Mouse (Mus musculus) heart, embryonic 13.5 days (tissue): Measurements from ENCODE around the gene Ctsh. TPM values are rescaled to one million over a fixed set of nuclear protein-coding genes. Genes with fewer than 3 reads are reported as not detected.

Experiments
- ATAC-seq: fragments of 200-750 bp; cut with Nextera tagmentation; 2 replicates; pipeline ENCODE4 v1.8.0; 2017; ENCODE audit warnings: moderate TSS enrichment; ENCODE audit not compliant: insufficient number of reproducible peaks, low FRiP score, low TSS enrichment; ENCODE audit errors: extremely low read depth
- H3K27ac ChIP-seq: fragments of 300-500 bp; sonication (generic); replicated peaks from 2 replicates; pipeline ENCODE4 v1.5.1; 2015; ENCODE audit warnings: moderate library complexity, mild to moderate bottlenecking, inconsistent platforms
- H3K27me3 ChIP-seq: fragments of 300-500 bp; sonication (generic); replicated peaks from 2 replicates; pipeline ENCODE4 v1.6.1; 2015; ENCODE audit warnings: mild to moderate bottlenecking, inconsistent platforms
- H3K36me3 ChIP-seq: fragments of 300-500 bp; sonication (generic); 2 replicates; pipeline ENCODE4 v1.6.1; 2015; ENCODE audit warnings: mild to moderate bottlenecking, inconsistent platforms
- H3K4me1 ChIP-seq: fragments of 300-500 bp; sonication (generic); 2 replicates; pipeline ENCODE4 v1.6.1; 2015; ENCODE audit warnings: inconsistent platforms
- H3K4me2 ChIP-seq: fragments of 300-500 bp; sonication (generic); 2 replicates; pipeline ENCODE4 v1.6.1; 2015; ENCODE audit warnings: inconsistent platforms, mild to moderate bottlenecking, moderate library complexity
- H3K4me3 ChIP-seq: fragments of 300-500 bp; sonication (generic); 2 replicates; pipeline ENCODE4 v1.5.1; 2015; ENCODE audit warnings: moderate library complexity, mild to moderate bottlenecking, inconsistent platforms
- H3K9ac ChIP-seq: fragments of 300-500 bp; sonication (generic); 2 replicates; pipeline ENCODE4 v1.6.1; 2015; ENCODE audit warnings: inconsistent platforms, mild to moderate bottlenecking, moderate library complexity
- H3K9me3 ChIP-seq: fragments of 300-500 bp; sonication (generic); 2 replicates; pipeline ENCODE4 v1.6.1; 2016; ENCODE audit warnings: inconsistent platforms
- WGBS: fragments of 180-500 bp; shearing (Covaris S2); methylation state at CpG from one replicate; pipeline ENCODE4 v1.1.7; 2015; ENCODE audit warnings: mixed read lengths; 5-methylcytosine and 5-hydroxymethylcytosine counted together
- polyA plus RNA-seq: library from polyadenylated mRNA; unstranded; fragments of >200 nt; fragmentation: Nextera tagmentation; extraction: Ambion mirVana; gene quantifications from 2 replicates; pipeline ENCODE4 v1.2.1, GENCODE M21; 2015

Gene Ctsh
- polyA plus RNA-seq, 1 experiment from 2014 or later = 46.5 TPM

GRCm38 (mm10) chr9:90113151-90113550, 59.2 kb downstream of the Ctsh start:
- H3K27ac ChIP-seq = peak overlapping the region; percentile 98
- H3K27me3 ChIP-seq = peaks cover 5% of the 10 kb centered on the region
- H3K36me3 ChIP-seq = peaks cover 16% of the 10 kb centered on the region
- H3K9me3 ChIP-seq = no peaks in the 10 kb centered on the region
- peak overlapping the region; percentile 98 for H3K4me3 ChIP-seq
- peak overlapping the region; percentile 95 for H3K9ac ChIP-seq
- WGBS = 1% methylated on average over 13 of the region's 13 CpGs
- peaks cover 40% of the 10 kb centered on the region for H3K4me1 ChIP-seq
- peak overlapping the region; percentile 85 for H3K4me2 ChIP-seq
- no peak for ATAC-seq

- Histone ChIP-seq H3K27ac (peak overlapping the region; percentile 98), H3K27me3 (peaks cover 7% of the 10 kb centered on the region), H3K36me3 (peaks cover 9% of the 10 kb centered on the region), H3K9ac (peak overlapping the region; percentile 95), H3K9me3 (no peaks in the 10 kb centered on the region), H3K4me3 (peak overlapping the region; percentile 98), H3K4me1 (peaks cover 40% of the 10 kb centered on the region), H3K4me2 (peak overlapping the region; percentile 85)
- under 1% methylated on average over 80 of the region's 82 CpGs for WGBS
- peak; percentile 53 for ATAC-seq
Measured at GRCm38 (mm10) chr9:90113651-90114566, 60.0 kb downstream of the Ctsh start.

GRCm38 (mm10) chr9:90114567-90115307, 60.8 kb downstream of the Ctsh start, which contains the start of gene Morf4l1:
Morf4l1 (minus strand) TSS chr9:90114774.
- Histone ChIP-seq H3K36me3 (peaks cover under 1% of the 10 kb centered on the region; the same call in 1 of the 2 replicates), H3K4me2 (peak within 1 kb of the TSS; percentile 85), H3K4me3 (peak within 1 kb of the TSS; percentile 98), H3K4me1 (peaks cover 33% of the 10 kb centered on the region), H3K9me3 (no peaks in the 10 kb centered on the region), H3K27me3 (peaks cover 7% of the 10 kb centered on the region), H3K27ac (peak within 1 kb of the TSS; percentile 98), H3K9ac (peak within 1 kb of the TSS; percentile 95)
- peak; percentile 99 for ATAC-seq
- WGBS = 1% methylated on average over 40 of the region's 40 CpGs

GRCm38 (mm10) chr9:90115308-90115700, 61.4 kb downstream of the Ctsh start:
- H3K9me3 ChIP-seq = no peaks in the 10 kb centered on the region
- H3K36me3 ChIP-seq = no peaks in the 10 kb centered on the region
- peaks cover 28% of the 10 kb centered on the region for H3K4me1 ChIP-seq
- H3K27ac ChIP-seq = peak overlapping the region; percentile 32; the same call in 1 of the 2 replicates
- peaks cover 7% of the 10 kb centered on the region for H3K27me3 ChIP-seq
- no peak for ATAC-seq
- H3K4me3 ChIP-seq = peak overlapping the region; percentile 98
- peak overlapping the region; percentile 75 for H3K4me2 ChIP-seq
- peak overlapping the region; percentile 79 for H3K9ac ChIP-seq

- no peak for ATAC-seq
- no peak overlapping the region for H3K4me3 ChIP-seq
Measured at GRCm38 (mm10) chr9:90117234-90117633, 63.3 kb downstream of the Ctsh start.

GRCm38 (mm10) chr9:90122246-90122740, 68.3 kb downstream of the Ctsh start:
- no peaks in the 10 kb centered on the region for H3K36me3 ChIP-seq
- H3K27ac ChIP-seq = no peak overlapping the region
- WGBS = 59% methylated on average over 4 of the region's 4 CpGs
- H3K4me1 ChIP-seq = peaks cover 15% of the 10 kb centered on the region
- peaks cover 6% of the 10 kb centered on the region for H3K27me3 ChIP-seq
- no peaks in the 10 kb centered on the region for H3K9me3 ChIP-seq
- no peak overlapping the region for H3K4me2 ChIP-seq
- ATAC-seq = no peak
- no peak overlapping the region for H3K4me3 ChIP-seq
- H3K9ac ChIP-seq = no peak overlapping the region

More at GRCm38 (mm10) chr9:90117234-90117633, 63.3 kb downstream of the Ctsh start:
- Histone ChIP-seq H3K9me3 (no peaks in the 10 kb centered on the region), H3K9ac (no peak overlapping the region), H3K27ac (no peak overlapping the region), H3K4me2 (no peak overlapping the region), H3K4me1 (peaks cover 13% of the 10 kb centered on the region), H3K36me3 (no peaks in the 10 kb centered on the region), H3K27me3 (peaks cover 7% of the 10 kb centered on the region)

GRCm38 (mm10) chr9:90124156-90124872, 70.4 kb downstream of the Ctsh start:
- Histone ChIP-seq H3K27me3 (no peaks in the 10 kb centered on the region), H3K9ac (no peak overlapping the region), H3K4me2 (peak overlapping the region; percentile 26; the same call in 1 of the 2 replicates), H3K36me3 (no peaks in the 10 kb centered on the region), H3K4me1 (peaks cover 15% of the 10 kb centered on the region), H3K4me3 (no peak overlapping the region), H3K9me3 (no peaks in the 10 kb centered on the region), H3K27ac (no peak overlapping the region; the same call in 1 of the 2 replicates)
- 39% methylated on average over 11 of the region's 11 CpGs for WGBS
- no peak for ATAC-seq

- peak overlapping the region; percentile 26; the same call in 1 of the 2 replicates for H3K4me2 ChIP-seq
- no peak overlapping the region; the same call in 1 of the 2 replicates for H3K27ac ChIP-seq
- H3K27me3 ChIP-seq = no peaks in the 10 kb centered on the region
- 39% methylated on average over 8 of the region's 8 CpGs for WGBS
- H3K4me3 ChIP-seq = no peak overlapping the region
- no peak overlapping the region for H3K9ac ChIP-seq
- H3K36me3 ChIP-seq = no peaks in the 10 kb centered on the region
- H3K9me3 ChIP-seq = no peaks in the 10 kb centered on the region
- peaks cover 15% of the 10 kb centered on the region for H3K4me1 ChIP-seq
- ATAC-seq = no peak
Measured at GRCm38 (mm10) chr9:90124873-90125245, 70.9 kb downstream of the Ctsh start.

Other genes with a start within 250 kb of the Ctsh start
- gene Rasgrf1, start 144.2 kb upstream of the Ctsh start, polyA plus RNA-seq = 0.16 and 0.19 TPM in 2 replicates
- gene Morf4l1, start 60.6 kb downstream of the Ctsh start, polyA plus RNA-seq = 332 and 344 TPM in 2 replicates
- 6.8 and 7.9 TPM in 2 replicates for gene Adamts7, start 108.9 kb downstream of the Ctsh start, polyA plus RNA-seq
- gene Tbc1d2b, start 216.7 kb downstream of the Ctsh start, polyA plus RNA-seq = 4.5 and 5.2 TPM in 2 replicates